Mouse (Mus musculus) lung, embryonic 14.5 days (tissue): ENCODE measurements around the gene Gm37240. TPM values are rescaled to one million over a fixed set of nuclear protein-coding genes. Genes with fewer than 3 reads are reported as not detected.
A peak's percentile ranks its signal among the peaks of the same experiment; 100 is the strongest.

ENCODE experiments used
- ATAC-seq: fragments of 200-750 bp; cut with Nextera tagmentation; 2 replicates; pipeline ENCODE4 v1.8.0; 2017; ENCODE audit warnings: mild to moderate bottlenecking, moderate TSS enrichment, moderate library complexity; ENCODE audit not compliant: insufficient read depth
- DNase-seq: peaks from one replicate; pipeline ENCODE4 v3.0.0-alpha.2; 2015
- H3K27ac ChIP-seq: fragments of 300-500 bp; sonication (generic); 2 replicates; pipeline ENCODE4 v1.5.1; 2014; ENCODE audit warnings: low read depth, mild to moderate bottlenecking, moderate library complexity
- H3K27me3 ChIP-seq: fragments of 300-500 bp; sonication (generic); 2 replicates; pipeline ENCODE4 v1.6.1; 2014; ENCODE audit warnings: low read length, control low read depth; ENCODE audit not compliant: insufficient read depth
- H3K36me3 ChIP-seq: fragments of 300-500 bp; sonication (generic); 2 replicates; pipeline ENCODE4 v1.6.1; 2014; ENCODE audit warnings: control low read depth; ENCODE audit not compliant: insufficient read depth
- H3K4me1 ChIP-seq: fragments of 300-500 bp; sonication (generic); 2 replicates; pipeline ENCODE4 v1.6.1; 2014; ENCODE audit warnings: antibody characterized with exemption, control low read depth; ENCODE audit not compliant: insufficient read depth
- H3K4me2 ChIP-seq: fragments of 300-500 bp; sonication (generic); 2 replicates; pipeline ENCODE4 v1.6.1; 2014; ENCODE audit warnings: mild to moderate bottlenecking
- H3K4me3 ChIP-seq: fragments of 300-500 bp; sonication (generic); 2 replicates; pipeline ENCODE4 v1.5.1; 2014; ENCODE audit warnings: low read depth, low read length
- H3K9ac ChIP-seq: fragments of 300-500 bp; sonication (generic); 2 replicates; pipeline ENCODE4 v1.6.1; 2014
- H3K9me3 ChIP-seq: fragments of 300-500 bp; sonication (generic); 2 replicates; pipeline ENCODE4 v1.6.1; 2016; ENCODE audit warnings: low read depth, low read length, control low read depth
- CTCF ChIP-seq: IDR thresholded peaks from 2 replicates; pipeline ENCODE4 v1.5.1; 2016; ENCODE audit warnings: antibody characterized with exemption, low read depth
- WGBS: fragments of 180-500 bp; shearing (Covaris S2); extraction: QIAGEN DNeasy Blood & Tissue Kit; methylation state at CpG from one replicate; pipeline ENCODE4 v1.1.7; 2014; 5-methylcytosine and 5-hydroxymethylcytosine counted together
- polyA plus RNA-seq: library from polyadenylated mRNA; unstranded; fragments of >200 nt; fragmentation: Nextera tagmentation; extraction: Ambion mirVana; gene quantifications from 2 replicates; pipeline ENCODE4 v1.2.1, GENCODE M21; 2014

Gm37240 gene
- polyA plus RNA-seq, 1 experiment from 2014 or later = 4.5 TPM

DNA sequence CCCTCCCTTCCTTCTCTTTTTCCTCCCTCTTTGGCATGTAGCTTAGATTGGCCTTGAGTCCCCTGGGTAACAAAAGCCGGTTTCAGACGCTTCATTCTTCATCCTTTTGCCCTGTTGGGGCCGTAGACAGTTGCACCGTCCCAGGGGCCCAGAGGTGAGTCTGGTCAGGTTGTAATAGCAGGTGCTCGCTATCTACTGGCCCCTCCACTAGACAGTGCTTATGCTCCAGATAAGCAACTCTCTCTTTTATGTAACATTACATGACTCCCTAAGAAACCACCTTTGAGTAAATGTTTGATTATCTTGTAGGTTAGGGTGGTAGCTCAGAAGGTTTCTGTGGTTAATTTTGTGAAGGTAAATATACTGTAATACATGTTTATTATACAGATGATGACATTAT is 1051.3 kb downstream of the Gm37240 start:
- Histone ChIP-seq H3K27ac (no peak overlapping the region), H3K4me3 (no peak overlapping the region), H3K9ac (no peak overlapping the region), H3K4me1 (no peaks in the 10 kb centered on the region), H3K36me3 (no peaks in the 10 kb centered on the region), H3K9me3 (no peaks in the 10 kb centered on the region), H3K27me3 (no peaks in the 10 kb centered on the region), H3K4me2 (no peak overlapping the region)
- ATAC-seq = no peak
- DNase-seq = no peak
- TF ChIP-seq CTCF = no peak
- 49% methylated on average over 5 of the region's 5 CpGs for WGBS

- DNase-seq = no peak
- whole genome bisulfite sequencing = 72% methylated on average over 1 of the region's 1 CpGs
- Histone ChIP-seq H3K4me3 (no peak overlapping the region), H3K36me3 (no peaks in the 10 kb centered on the region), H3K9me3 (no peaks in the 10 kb centered on the region), H3K27ac (no peak overlapping the region), H3K27me3 (no peaks in the 10 kb centered on the region), H3K4me1 (no peaks in the 10 kb centered on the region), H3K4me2 (no peak overlapping the region), H3K9ac (no peak overlapping the region)
- TF ChIP-seq CTCF = no peak
- no peak for ATAC-seq
These were observed 1058.0 kb downstream of the Gm37240 start for GRCm38 (mm10) chr3:84829366-84829765.

DNA sequence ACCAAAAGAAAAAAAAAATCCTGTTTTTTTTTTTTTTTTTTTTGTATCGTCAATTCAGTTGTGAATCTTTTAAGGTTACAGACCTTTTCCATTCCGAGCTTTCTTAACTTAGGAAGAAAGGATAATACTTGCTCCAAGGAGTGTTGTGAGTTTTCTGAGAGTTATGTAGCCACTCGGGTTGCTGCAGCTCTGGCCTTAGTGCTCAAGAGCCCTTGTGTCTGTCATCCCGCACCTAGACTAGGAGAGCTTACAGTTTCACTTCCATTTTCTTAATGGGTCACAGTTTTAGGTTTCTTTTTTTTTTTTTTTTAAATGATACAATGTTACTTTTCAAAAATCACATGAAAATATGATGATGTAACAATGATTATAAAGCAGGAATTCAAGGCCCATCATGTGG is 1059.7 kb downstream of the Gm37240 start:
- Histone ChIP-seq H3K27me3 (no peaks in the 10 kb centered on the region), H3K36me3 (no peaks in the 10 kb centered on the region), H3K9me3 (no peaks in the 10 kb centered on the region), H3K4me2 (no peak overlapping the region), H3K4me1 (no peaks in the 10 kb centered on the region), H3K4me3 (no peak overlapping the region), H3K9ac (no peak overlapping the region), H3K27ac (no peak overlapping the region)
- WGBS = 62% methylated on average over 4 of the region's 4 CpGs
- no peak for ATAC-seq
- no peak for TF ChIP-seq CTCF
- no peak for DNase-seq

DNA sequence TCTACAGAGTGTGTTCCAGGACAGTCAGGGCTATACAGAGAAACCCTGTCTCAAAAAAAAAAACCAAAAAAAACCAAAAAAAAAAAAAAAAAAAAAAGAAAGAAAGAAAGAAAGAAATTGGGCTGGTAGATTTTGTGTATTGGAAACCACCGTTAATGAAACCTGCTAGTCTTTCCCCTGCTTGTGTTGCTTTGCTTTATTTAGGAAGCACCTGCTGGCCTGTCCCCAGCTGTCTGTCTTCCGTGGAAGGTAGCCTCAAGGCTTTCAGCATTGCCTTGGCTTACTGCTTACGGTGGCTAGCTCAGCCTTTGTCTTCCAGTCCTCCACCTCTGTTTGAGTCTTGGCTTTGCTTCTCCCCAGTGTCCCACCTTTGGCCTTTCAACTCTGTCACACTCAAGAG is 1060.4 kb downstream of the Gm37240 start:
- Histone ChIP-seq H3K9ac (no peak overlapping the region), H3K27me3 (no peaks in the 10 kb centered on the region), H3K27ac (no peak overlapping the region), H3K4me1 (no peaks in the 10 kb centered on the region), H3K36me3 (no peaks in the 10 kb centered on the region), H3K9me3 (no peaks in the 10 kb centered on the region), H3K4me2 (no peak overlapping the region), H3K4me3 (no peak overlapping the region)
- DNase-seq (no peak), ATAC-seq (no peak)
- 82% methylated on average over 3 of the region's 3 CpGs for WGBS
- no peak for TF ChIP-seq CTCF

DNA sequence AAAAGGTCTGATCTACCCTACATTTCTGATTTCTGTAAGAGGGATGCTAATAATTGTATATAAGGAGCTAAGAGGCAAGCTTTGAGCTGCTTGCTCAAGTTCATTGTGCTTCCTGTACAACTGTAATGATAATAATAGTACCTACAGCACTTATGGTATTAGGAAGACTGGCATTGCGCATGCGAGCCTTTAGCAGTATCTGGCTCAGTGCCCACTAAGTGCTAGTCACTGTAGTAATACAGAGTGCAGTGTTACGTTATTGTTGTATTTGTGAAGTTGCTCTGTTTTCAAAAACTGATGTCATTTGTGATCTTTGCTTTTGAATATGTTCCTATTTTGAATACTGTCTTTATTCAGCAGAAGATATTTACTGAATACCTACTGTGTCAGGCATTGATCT is 1060.9 kb downstream of the Gm37240 start:
- WGBS = 78% methylated on average over 3 of the region's 3 CpGs
- Histone ChIP-seq H3K36me3 (no peaks in the 10 kb centered on the region), H3K9me3 (no peaks in the 10 kb centered on the region), H3K4me1 (no peaks in the 10 kb centered on the region), H3K4me2 (no peak overlapping the region), H3K27ac (no peak overlapping the region), H3K9ac (no peak overlapping the region), H3K4me3 (no peak overlapping the region), H3K27me3 (no peaks in the 10 kb centered on the region)
- no peak for ATAC-seq
- DNase-seq = peak; percentile 33
- TF ChIP-seq CTCF = no peak

DNA sequence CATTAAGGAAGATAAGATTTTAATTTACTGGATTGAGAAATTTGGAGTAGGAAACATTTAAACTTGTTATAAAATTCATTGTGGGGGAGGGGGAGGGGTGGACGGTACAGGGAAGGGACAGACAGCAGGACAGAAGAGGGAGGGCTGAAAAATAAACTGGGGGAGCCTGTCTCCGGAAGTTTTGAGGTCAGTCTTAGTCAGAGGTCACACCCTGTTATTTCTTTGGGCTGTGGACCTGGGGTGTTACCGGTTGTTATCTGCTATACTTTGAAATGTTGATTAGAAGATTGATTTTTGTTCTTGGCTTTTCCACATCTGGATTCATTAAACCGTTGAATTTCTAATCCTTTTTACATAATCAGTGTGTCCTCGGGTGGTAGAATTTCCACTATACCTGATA is 1061.3 kb downstream of the Gm37240 start:
- no peak overlapping the region for H3K27ac ChIP-seq
- no peaks in the 10 kb centered on the region for H3K9me3 ChIP-seq
- H3K9ac ChIP-seq = no peak overlapping the region
- DNase-seq (no peak), ATAC-seq (no peak)
- H3K4me2 ChIP-seq = no peak overlapping the region
- 30% methylated on average over 5 of the region's 5 CpGs for WGBS
- H3K4me3 ChIP-seq = no peak overlapping the region
- H3K27me3 ChIP-seq = no peaks in the 10 kb centered on the region
- no peak for TF ChIP-seq CTCF
- H3K4me1 ChIP-seq = no peaks in the 10 kb centered on the region
- H3K36me3 ChIP-seq = no peaks in the 10 kb centered on the region

GRCm38 (mm10) chr3:84820654-84821201 is 1066.6 kb downstream of the Gm37240 start:
- DNase-seq (no peak), ATAC-seq (no peak)
- Histone ChIP-seq H3K4me2 (no peak overlapping the region), H3K36me3 (no peaks in the 10 kb centered on the region), H3K4me3 (no peak overlapping the region), H3K4me1 (peaks cover 8% of the 10 kb centered on the region; the same call in 1 of the 2 replicates), H3K27me3 (no peaks in the 10 kb centered on the region), H3K27ac (no peak overlapping the region), H3K9ac (no peak overlapping the region), H3K9me3 (no peaks in the 10 kb centered on the region)
- TF ChIP-seq CTCF = no peak
- 76% methylated on average over 2 of the region's 2 CpGs for WGBS

DNA sequence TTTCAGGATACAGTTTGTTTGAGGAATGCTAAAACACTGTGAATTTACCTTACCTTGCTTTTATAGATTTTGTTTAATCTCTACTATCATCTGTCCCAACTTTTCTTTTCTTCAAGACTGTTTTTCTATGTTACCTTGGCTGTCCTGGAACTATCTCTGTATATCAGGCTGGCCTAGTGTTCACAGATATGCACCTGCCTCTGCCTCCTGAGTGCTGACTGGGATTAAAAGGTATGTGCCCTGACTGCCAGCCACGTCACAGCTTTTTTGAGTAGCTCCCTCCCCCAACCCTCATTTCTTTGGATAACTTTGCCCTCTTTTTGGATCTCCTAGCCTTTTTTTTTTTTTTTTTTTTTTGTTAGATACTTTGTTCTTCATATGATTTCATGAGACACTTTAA is 1070.4 kb downstream of the Gm37240 start:
- no peaks in the 10 kb centered on the region for H3K36me3 ChIP-seq
- no peaks in the 10 kb centered on the region for H3K27me3 ChIP-seq
- no peak overlapping the region for H3K27ac ChIP-seq
- H3K9me3 ChIP-seq = no peaks in the 10 kb centered on the region
- 71% methylated on average over 1 of the region's 1 CpGs for WGBS
- no peak overlapping the region; the same call in 1 of the 2 replicates for H3K4me2 ChIP-seq
- H3K9ac ChIP-seq = no peak overlapping the region
- no peak for ATAC-seq
- H3K4me3 ChIP-seq = no peak overlapping the region
- peaks cover 11% of the 10 kb centered on the region; the same call in 1 of the 2 replicates for H3K4me1 ChIP-seq
- DNase-seq = no peak
- TF ChIP-seq CTCF = no peak
